Mouse (Mus musculus): ENCODE measurements at regions not wholly inside any gene's neighbourhood (a gene's known extent, or its start where the extent isn't known, plus 50 kb on each side); places are given as distances from the start of the nearest gene placed in this dataset.

DNA sequence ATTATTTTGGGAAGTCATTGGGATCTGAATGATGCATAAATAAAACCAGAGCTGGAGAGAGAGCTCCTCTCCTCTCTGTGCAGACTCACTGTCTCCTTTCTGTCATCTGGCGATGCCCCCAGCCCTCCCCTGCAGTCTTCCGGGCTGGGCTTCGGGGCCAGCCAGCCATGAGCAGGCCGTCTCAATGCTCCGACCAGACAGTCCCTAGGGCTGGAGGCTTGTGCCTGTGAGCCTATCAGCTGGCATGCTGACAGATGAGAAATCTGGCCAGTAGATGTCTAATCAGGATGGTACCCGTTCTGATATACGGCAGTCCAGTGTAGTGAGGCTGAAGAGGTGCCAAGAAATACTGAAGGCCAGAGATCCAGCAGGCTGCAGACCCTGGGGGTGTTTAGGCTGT lies 238.9 kb downstream of the Sec61b start:
- no peak for TF ChIP-seq CTCF (IDR thresholded peaks at IDR 0.05; ENCODE audit: low read depth)
- no peak for TF ChIP-seq EP300 (IDR thresholded peaks at IDR 0.05; ENCODE audit: low read depth)

All from heart, postnatal 0 days (tissue).